Mouse (Mus musculus) stomach, postnatal 0 days (tissue): ENCODE results near the gene Cldn22.

ENCODE experiments used
- CTCF ChIP-seq: IDR thresholded peaks from 2 replicates; pipeline ENCODE4 v1.5.1; 2016; ENCODE audit warnings: antibody characterized with exemption, low read depth, mild to moderate bottlenecking, moderate library complexity
- EP300 ChIP-seq: optimal IDR thresholded peaks from 2 replicates; pipeline ENCODE3; 2016; ENCODE audit warnings: antibody characterized with exemption

- TF ChIP-seq CTCF (no peak), EP300 (no peak)
Observed at GRCm38 (mm10) chr8:47833944-47834343, 9.7 kb downstream of the Cldn22 start.
